Mouse (Mus musculus): ENCODE data around the gene Mag.

DNA sequence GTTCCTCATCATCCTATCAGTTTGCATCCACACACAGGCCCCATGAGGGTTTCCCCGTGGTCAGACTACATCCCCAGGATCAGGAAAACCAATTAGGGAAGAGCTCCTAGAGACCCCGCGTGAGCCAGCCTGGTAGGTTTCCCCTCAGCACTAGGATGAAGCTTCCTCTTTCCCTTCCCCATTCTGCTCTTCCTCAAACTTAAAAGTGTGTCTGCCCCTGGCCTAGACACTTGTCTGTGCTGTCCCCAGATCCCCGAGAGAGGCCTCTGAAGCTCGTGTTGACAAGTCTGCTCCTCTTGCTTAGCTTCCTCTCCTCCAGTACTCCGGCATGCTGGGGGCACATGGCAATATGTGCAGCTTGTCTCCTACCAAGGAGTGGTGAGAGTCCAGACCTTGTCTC lies 38.8 kb upstream of the Mag start:
- TF ChIP-seq CTCF (conservative IDR thresholded peaks at IDR 0.05; ENCODE audit: low read length) (no peak), NANOG (IDR thresholded peaks at IDR 0.05; ENCODE audit: borderline replicate concordance, low read length) (no peak), POU5F1 (IDR thresholded peaks at IDR 0.05; ENCODE audit: borderline replicate concordance, low read length) (no peak)

All from E14TG2a.4 (cell line).